Mouse (Mus musculus) thymus, postnatal 4 days (tissue): ENCODE measurements around the gene Insl6.

ENCODE experiments used
- DNase-seq: peaks from one replicate; pipeline ENCODE4 v3.0.0; 2021

The Insl6 gene

GRCm38 (mm10) chr19:29285451-29285869 is 39.7 kb downstream of the Insl6 start:
- no peak for DNase-seq

GRCm38 (mm10) chr19:29278944-29279587 is 46.1 kb downstream of the Insl6 start:
- no peak for DNase-seq

- no peak for DNase-seq
Measured at GRCm38 (mm10) chr19:29276414-29276813, 48.7 kb downstream of the Insl6 start.

GRCm38 (mm10) chr19:29272011-29272809 is 52.9 kb downstream of the Insl6 start:
- DNase-seq, result no peak
